Mouse (Mus musculus) lung, embryonic 16.5 days (tissue): ENCODE measurements around the gene Chil1. TPM values are rescaled to one million over a fixed set of nuclear protein-coding genes. Genes with fewer than 3 reads are reported as not detected.

Source experiments
- ATAC-seq: fragments of 200-750 bp; cut with Nextera tagmentation; 2 replicates; pipeline ENCODE4 v1.8.0; 2017; ENCODE audit warnings: low read depth, mild to moderate bottlenecking, moderate library complexity
- H3K27ac ChIP-seq: fragments of 300-500 bp; sonication (generic); 2 replicates; pipeline ENCODE4 v1.5.1; 2014; ENCODE audit warnings: mild to moderate bottlenecking, control low read depth, low read length
- H3K27me3 ChIP-seq: fragments of 300-500 bp; sonication (generic); 2 replicates; pipeline ENCODE4 v1.6.1; 2014; ENCODE audit warnings: low read depth, low read length, mixed read lengths; ENCODE audit not compliant: control insufficient read depth, insufficient read depth
- H3K36me3 ChIP-seq: fragments of 300-500 bp; sonication (generic); 2 replicates; pipeline ENCODE4 v1.6.1; 2014; ENCODE audit warnings: low read length; ENCODE audit not compliant: control insufficient read depth, insufficient read depth
- H3K4me1 ChIP-seq: fragments of 300-500 bp; sonication (generic); replicated peaks from 2 replicates; pipeline ENCODE4 v1.6.1; 2014; ENCODE audit warnings: low read length, mixed read lengths; ENCODE audit not compliant: control insufficient read depth, insufficient read depth
- H3K4me2 ChIP-seq: fragments of 300-500 bp; sonication (generic); 2 replicates; pipeline ENCODE4 v1.6.1; 2014; ENCODE audit warnings: low read depth, low read length, control low read depth
- H3K4me3 ChIP-seq: fragments of 300-500 bp; sonication (generic); 2 replicates; pipeline ENCODE4 v1.5.1; 2014; ENCODE audit warnings: mild to moderate bottlenecking, low read length, control low read depth
- H3K9ac ChIP-seq: fragments of 300-500 bp; sonication (generic); 2 replicates; pipeline ENCODE4 v1.6.1; 2014; ENCODE audit warnings: low read length, control low read depth
- H3K9me3 ChIP-seq: fragments of 300-500 bp; sonication (generic); 2 replicates; pipeline ENCODE4 v1.6.1; 2016; ENCODE audit warnings: low read length; ENCODE audit not compliant: control insufficient read depth
- WGBS: fragments of 180-500 bp; shearing (Covaris S2); extraction: QIAGEN DNeasy Blood & Tissue Kit; methylation state at CpG from one replicate; pipeline ENCODE4 v1.1.7; 2014; 5-methylcytosine and 5-hydroxymethylcytosine counted together
- polyA plus RNA-seq: library from polyadenylated mRNA; unstranded; fragments of >200 nt; fragmentation: Nextera tagmentation; extraction: Ambion mirVana; gene quantifications from 2 replicates; pipeline ENCODE4 v1.2.1, GENCODE M21; 2015

Gene Chil1
- polyA plus RNA-seq, 1 experiment from 2014 or later: 1.2 TPM

- no peak overlapping the region for H3K27ac ChIP-seq
- no peaks in the 10 kb centered on the region for H3K36me3 ChIP-seq
- H3K9me3 ChIP-seq: no peaks in the 10 kb centered on the region
- WGBS: 89% methylated on average over 3 of the region's 3 CpGs
- H3K27me3 ChIP-seq: peaks cover 29% of the 10 kb centered on the region
- no peak overlapping the region for H3K4me2 ChIP-seq
- no peak for ATAC-seq
- peaks cover 7% of the 10 kb centered on the region for H3K4me1 ChIP-seq
- no peak overlapping the region for H3K9ac ChIP-seq
- H3K4me3 ChIP-seq: no peak overlapping the region
These were observed 55.5 kb downstream of the Chil1 start for GRCm38 (mm10) chr1:134237438-134237837.

Other genes starting within 250 kb of the Chil1 start
- gene Fmod, start 144.9 kb upstream of the Chil1 start, polyA plus RNA-seq: 159 and 191 TPM in 2 replicates
- gene Btg2, start 103.1 kb upstream of the Chil1 start, polyA plus RNA-seq: 130 and 135 TPM in 2 replicates
- 0.09 and 0.24 TPM in 2 replicates for gene Chit1, start 70.9 kb upstream of the Chil1 start, polyA plus RNA-seq
- gene Mybph, start 11.3 kb downstream of the Chil1 start, polyA plus RNA-seq: 1.3 and 2.5 TPM in 2 replicates
- 8.4 and 9.0 TPM in 2 replicates for gene Adora1, start 53.3 kb downstream of the Chil1 start, polyA plus RNA-seq
- 2.9 and 6.8 TPM in 2 replicates for gene Myog, start 107.8 kb downstream of the Chil1 start, polyA plus RNA-seq
- gene Ppfia4, start 150.8 kb downstream of the Chil1 start, polyA plus RNA-seq: 2.9 and 3.9 TPM in 2 replicates
- gene Tmem183a, start 179.8 kb downstream of the Chil1 start, polyA plus RNA-seq: 77.6 and 80.7 TPM in 2 replicates
- gene 4933406M09Rik, start 203.8 kb downstream of the Chil1 start, polyA plus RNA-seq: not detected in 2 replicates
- 42.5 and 43.9 TPM in 2 replicates for gene Cyb5r1, start 223.4 kb downstream of the Chil1 start, polyA plus RNA-seq
- gene Adipor1, start 233.2 kb downstream of the Chil1 start, polyA plus RNA-seq: 95.5 and 97.4 TPM in 2 replicates